Comparison of ENCODE assay signal across 19 mouse cellular contexts in genomic region chr4:139491541-139492170, GRCm38 (mm10). TPM values are rescaled to one million over a fixed set of nuclear protein-coding genes. Genes with fewer than 3 reads are reported as not detected.
DNase-seq lines count a peak whose midpoint lies in the region; TF ChIP-seq lines count a peak whose summit lies in the region.
"Had no signal": no experiment of that assay in that cellular context is flagged by ENCODE, and none has a peak within 500 bp of the region (broad histone marks: within the 10 kb centered on the region; RNA-seq: fewer than 3 reads in every experiment).

No protein-coding gene starts in this region.

- peaks cover 0 to 6% of the 10 kb centered on the region in 2 experiments; a peak in 2 of 4 replicates for H3K4me1 ChIP-seq in MEL (ENCODE audit: control insufficient read depth in 1 of 2, insufficient read depth in 2 of 2, low read length in 2 of 2)

- no peak for TF ChIP-seq RAD21 in MEL (IDR thresholded peaks at IDR 0.05; ENCODE audit: low read depth, low read length)

- peaks cover 0 to 3% of the 10 kb centered on the region in 2 experiments; a peak in 3 of 4 replicates for H3K36me3 ChIP-seq in MEL (ENCODE audit: control insufficient read depth in 1 of 2, insufficient read depth in 2 of 2, low read length in 2 of 2)

- H3K4me3 ChIP-seq in layer of hippocampus, adult 2 months = no peak overlapping the region
- no peak overlapping the region for H3K4me3 ChIP-seq in MEL (ENCODE audit: control insufficient read depth in 1 of 2, insufficient read depth in 1 of 2, low read depth in 2 of 2, low read length in 2 of 2)
- H3K4me3 ChIP-seq: embryonic facial prominence, embryonic 12.5 days; forebrain, embryonic 12.5 days; heart, embryonic 12.5 days; hindbrain, embryonic 12.5 days had no signal

- no peaks in the 10 kb centered on the region for H3K27me3 ChIP-seq in MEL (ENCODE audit: control insufficient read depth in 1 of 2, insufficient read depth in 2 of 2, low read length in 2 of 2)
- H3K27me3 ChIP-seq: embryonic facial prominence, embryonic 12.5 days; forebrain, embryonic 12.5 days; heart, embryonic 12.5 days; hindbrain, embryonic 12.5 days; Patski had no signal

- no peaks in the 10 kb centered on the region for H3K79me2 ChIP-seq in MEL (ENCODE audit: control insufficient read depth, insufficient read depth, low read length, poor library complexity)

- no peak overlapping the region for H3K9ac ChIP-seq in MEL (ENCODE audit: control insufficient read depth, low read depth, low read length, poor library complexity, severe bottlenecking)
- H3K9ac ChIP-seq: embryonic facial prominence, embryonic 12.5 days; forebrain, embryonic 12.5 days; heart, embryonic 12.5 days; hindbrain, embryonic 12.5 days had no signal

- peak overlapping the region; percentile 72; the same call in 1 of the 2 replicates for H3K27ac ChIP-seq in layer of hippocampus, adult 2 months
- H3K27ac ChIP-seq in MEL (ENCODE audit: control insufficient read depth, low read depth, low read length) = no peak overlapping the region
- H3K27ac ChIP-seq: embryonic facial prominence, embryonic 12.5 days; forebrain, embryonic 12.5 days; hindbrain, embryonic 12.5 days had no signal

- intact Hi-C loops in left cerebral cortex, postnatal 14 days (cut with DNase I) = loop anchor here (5.0 kb wide), 1 partner anchor 121 kb away; no protein-coding TSS in a partner anchor

- DNase-seq in cerebellum, adult 9-10 months = peak; percentile 41
- no peak for DNase-seq in cerebellum, postnatal 4 days (ENCODE audit: low spot score in 2 of 2)
- peak; percentile 93 for DNase-seq in heart, adult 11 months
- no peak for DNase-seq in heart, adult 8-10 months (ENCODE audit: low spot score)
- DNase-seq in layer of hippocampus, adult 2 months (ENCODE audit: low spot score in 2 of 2) = no peak
- DNase-seq in layer of hippocampus, adult 9-10 months (ENCODE audit: low spot score) = no peak
- no peak for DNase-seq in MEL (ENCODE audit: low read depth, low spot score)
- no peak for DNase-seq in left cerebral cortex, postnatal 14 days (ENCODE audit: low spot score in 2 of 2)
- DNase-seq: adrenal gland, adult 2 months; adrenal gland, postnatal 25 days; cerebellum, adult 2 months; embryo, embryonic 11 days; gastrocnemius, postnatal 14 days; heart, postnatal 4 days had no signal

- no peaks in the 10 kb centered on the region for H3K9me3 ChIP-seq in MEL (replicated peaks; ENCODE audit: insufficient read depth, low read length)
- H3K9me3 ChIP-seq: embryonic facial prominence, embryonic 12.5 days; forebrain, embryonic 12.5 days; heart, embryonic 12.5 days; hindbrain, embryonic 12.5 days had no signal

- TF ChIP-seq EP300 in MEL (IDR thresholded peaks at IDR 0.05; ENCODE audit: low read depth in 1 of 2, low read length in 2 of 2) = no peak

- TF ChIP-seq CTCF in layer of hippocampus, adult 2 months (conservative IDR thresholded peaks at IDR 0.05) = no peak
- TF ChIP-seq CTCF in MEL (IDR thresholded peaks at IDR 0.05 in 2 of 3, conservative IDR thresholded peaks at IDR 0.05 in 1 of 3; ENCODE audit: control insufficient read depth in 1 of 3, insufficient read depth in 1 of 3, low read depth in 2 of 3, low read length in 3 of 3, poor library complexity in 1 of 3, severe bottlenecking in 1 of 3) = no peak

- no peak for TF ChIP-seq POLR2A in MEL (IDR thresholded peaks at IDR 0.05; ENCODE audit: control insufficient read depth in 1 of 2, insufficient read depth in 1 of 2, low read depth in 1 of 2, low read length in 2 of 2, poor library complexity in 1 of 2)

TF ChIP-seq in MEL, 35 proteins besides CTCF, POLR2A, EP300 and RAD21:
- TF ChIP-seq POLR2AphosphoS2 (IDR thresholded peaks at IDR 0.05; ENCODE audit: low read length) (peak; percentile 72), MYC (IDR thresholded peaks at IDR 0.05; ENCODE audit: low read depth, low read length) (no peak)

RNA-seq across cellular contexts. Expression of gene Iffo2, which starts 38.7 kb away (rescaled TPM):
- total RNA-seq in heart, adult 8-10 months (2022) = 1 to 10 TPM; 3.5 to 4.4 (median 4.2) TPM
- 10 to 100 TPM; 15.7 to 17.5 TPM for total RNA-seq in layer of hippocampus, adult 2 months (2021)
- 0.95 and 1.3 TPM in 2 replicates for total RNA-seq in MEL (2012; rRNA removed)
- 1 to 10 TPM in 1 of 2 experiments, not detected in 1; 2.7 TPM for polyA plus RNA-seq in MEL (2012; ENCODE audit: insufficient read depth in 1 of 2, insufficient read length in 2 of 2, low read depth in 1 of 2, low replicate concordance in 2 of 2, missing spikeins in 1 of 2)
- total RNA-seq in left cerebral cortex, postnatal 14 days (2021) = 10 to 100 TPM; 17.2 to 19.6 TPM

Comparison
In these comparisons a context has a peak if more than half of its experiments do, and no peak if none do; other contexts are left out.
1. DNase-seq: peak in cerebellum, adult 9-10 months (single experiment) and heart, adult 11 months (single experiment); none in cerebellum, postnatal 4 days (0 of 2), heart, adult 8-10 months (single experiment), layer of hippocampus, adult 2 months (0 of 2), layer of hippocampus, adult 9-10 months (single experiment), MEL (single experiment) and left cerebral cortex, postnatal 14 days (0 of 2).